Mouse (Mus musculus) frontal cortex, postnatal 10 days (tissue): ENCODE data around the gene Ppfibp2.

Source experiments
- DNase-seq, 2 experiments: peaks; one replicate each; pipeline ENCODE4 v3.0.0; 2022; ENCODE audit warnings: low spot score in 2 of 2, mixed read lengths in 1 of 2

The Ppfibp2 gene

DNA sequence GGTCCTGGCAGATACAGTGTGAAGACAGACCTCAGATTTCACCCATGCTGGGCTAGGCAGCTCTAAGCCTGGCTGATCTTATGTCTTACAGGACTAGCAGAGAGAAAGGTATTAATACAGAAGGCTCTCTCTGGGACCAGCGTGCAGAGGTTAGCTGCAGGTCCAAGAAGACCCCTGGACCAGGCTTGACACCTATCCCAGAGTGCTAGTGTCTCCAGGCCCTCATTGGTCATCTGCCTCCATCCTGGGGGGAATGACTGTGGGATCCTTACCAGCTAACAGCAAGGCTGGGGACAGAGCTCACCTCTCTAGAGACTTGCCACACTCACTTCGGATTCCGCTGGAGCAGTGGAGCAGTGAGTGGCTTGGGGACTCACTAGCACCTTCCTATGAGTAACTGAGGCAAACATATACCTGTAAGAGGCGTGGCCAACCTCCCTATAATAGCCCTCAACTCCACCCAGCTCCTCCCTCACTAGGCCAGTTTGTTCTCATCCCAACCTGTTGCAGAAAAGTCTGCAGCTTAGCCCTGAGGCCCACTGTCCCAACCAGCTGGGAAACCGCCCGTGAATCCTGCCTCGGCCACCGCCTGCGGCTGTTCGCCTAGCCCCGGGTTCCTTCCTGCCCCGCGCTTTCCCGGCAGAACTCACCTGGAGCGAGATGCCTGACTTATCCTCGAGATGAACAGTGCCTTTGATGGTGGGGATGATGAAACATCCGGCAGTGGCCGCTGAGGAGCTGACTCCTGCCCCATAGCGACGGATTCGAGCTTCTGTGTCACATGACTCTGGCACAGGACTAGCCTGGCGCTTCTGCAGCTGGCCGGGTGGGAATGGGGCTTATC, 162.5 kb downstream of the Ppfibp2 start, which contains the start of gene Cyb5r2:
Cyb5r2 (minus strand) TSS at position 725 of the 844 bp plus-strand sequence.
- DNase-seq: no peak

DNA sequence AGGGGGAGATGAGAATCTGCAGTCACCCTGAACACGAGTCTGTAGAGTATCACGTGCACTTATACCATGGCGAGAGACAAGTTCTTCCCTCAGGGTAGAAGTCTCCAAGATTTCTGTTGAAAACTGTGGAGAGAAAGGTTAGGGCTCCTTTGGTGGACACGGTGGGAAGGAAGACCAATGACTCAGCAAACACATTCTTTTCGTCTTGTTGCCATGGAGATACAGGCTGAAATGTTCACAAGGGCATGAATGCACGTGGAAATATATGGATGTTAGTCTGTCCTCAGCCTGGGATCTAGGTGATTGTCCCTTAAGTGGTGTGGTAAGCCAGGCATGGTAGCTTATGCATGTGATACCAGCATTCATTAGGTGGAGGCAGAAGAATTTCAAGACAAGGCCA, 175.8 kb downstream of the Ppfibp2 start:
- DNase-seq: no peak

DNA sequence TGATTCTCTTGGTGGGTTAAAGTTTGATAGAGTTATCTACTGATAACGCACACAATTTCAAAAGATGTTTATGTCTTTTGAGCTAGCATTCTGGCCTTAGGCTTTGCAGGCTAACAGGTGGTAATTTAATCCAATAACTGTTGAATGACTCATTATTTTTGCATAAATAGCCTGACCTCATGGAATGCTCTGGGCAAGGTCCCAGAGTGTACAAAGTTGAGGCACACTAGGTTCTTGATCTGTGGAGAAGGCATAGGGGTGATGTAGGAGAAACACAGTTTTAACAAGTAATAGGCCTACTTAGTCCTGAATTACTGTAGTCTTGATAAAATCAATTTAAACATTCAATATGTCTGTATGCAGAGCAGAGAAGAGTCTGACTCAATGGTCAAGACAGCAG, 183.2 kb downstream of the Ppfibp2 start:
- no peak for DNase-seq

DNA sequence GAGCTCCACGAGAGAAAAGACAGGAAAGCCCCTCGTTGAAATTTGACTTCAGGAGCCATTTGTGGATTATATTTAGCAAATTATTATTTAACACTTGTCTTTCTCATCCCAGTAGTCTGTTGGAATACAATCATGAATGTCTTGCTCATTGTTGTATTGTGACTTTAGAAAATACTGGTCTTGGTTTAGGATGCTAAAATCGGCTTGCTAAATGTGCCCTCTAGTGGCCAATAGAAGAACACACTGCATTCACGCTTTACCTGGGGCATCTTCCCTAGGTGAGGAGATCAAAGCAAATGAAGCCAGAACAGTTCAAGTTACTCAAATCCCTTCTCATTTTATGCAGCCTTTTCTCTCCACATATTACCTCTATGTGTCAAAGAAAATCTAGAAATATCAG, 184.6 kb downstream of the Ppfibp2 start:
- DNase-seq: no peak

DNA sequence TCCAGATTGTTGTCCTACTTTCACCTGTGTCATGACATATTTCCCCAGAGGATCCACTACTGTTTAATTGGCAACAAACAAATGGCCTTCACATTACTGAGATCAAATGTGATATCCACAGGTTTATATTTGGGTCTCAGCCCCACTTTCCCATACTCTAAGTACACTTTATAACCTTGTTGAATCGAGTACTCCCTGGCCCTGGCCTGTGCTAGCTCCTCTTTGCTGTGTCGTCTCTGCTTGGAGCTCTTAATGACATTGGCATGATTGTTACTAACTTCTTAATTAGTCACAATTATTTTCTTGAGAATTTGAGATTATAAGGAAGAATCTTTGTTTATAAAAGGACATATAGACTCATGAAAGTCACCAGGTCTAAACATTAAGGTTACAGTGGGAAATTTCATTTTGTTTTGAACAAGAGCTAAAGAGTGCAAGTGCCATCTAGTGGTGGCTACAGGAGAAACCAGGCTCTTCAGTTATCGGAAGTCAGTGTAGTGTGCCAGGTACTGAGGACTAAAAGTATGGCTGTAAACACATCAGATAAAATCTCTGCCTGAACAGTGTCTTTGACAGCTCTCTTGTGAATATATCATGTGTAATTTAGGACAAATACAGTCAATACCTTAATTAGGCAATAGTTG, 193.1 kb downstream of the Ppfibp2 start:
- no peak for DNase-seq

DNA sequence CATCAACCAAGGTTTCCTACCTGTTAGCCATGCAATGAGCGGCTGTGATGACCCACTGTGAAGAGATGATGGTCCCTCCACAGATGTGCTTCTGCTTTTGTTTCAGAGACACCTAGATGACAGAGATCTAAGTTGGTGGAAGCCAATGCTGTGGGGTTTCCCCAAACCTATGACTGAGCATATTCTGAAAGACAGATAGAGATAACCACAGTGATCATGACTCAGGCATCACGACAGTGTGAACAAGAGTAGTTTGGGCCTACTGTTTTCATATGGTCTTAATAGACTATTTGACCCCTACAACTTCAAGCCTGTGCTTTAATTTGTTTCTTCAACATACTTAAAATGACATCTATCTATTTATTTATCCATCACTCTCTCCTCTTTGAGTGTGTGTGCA, 201.5 kb downstream of the Ppfibp2 start:
- no peak for DNase-seq
